Mouse (Mus musculus) liver, embryonic 14.5 days (tissue): Measurements from ENCODE around the gene Gnaq. TPM values are rescaled to one million over a fixed set of nuclear protein-coding genes. Genes with fewer than 3 reads are reported as not detected.
A peak's percentile ranks its signal among the peaks of the same experiment; 100 is the strongest.

Source experiments
- ATAC-seq: fragments of 200-750 bp; cut with Nextera tagmentation; 2 replicates; pipeline ENCODE4 v1.8.0; 2017; ENCODE audit warnings: moderate number of reproducible peaks, mild to moderate bottlenecking, moderate library complexity; ENCODE audit not compliant: insufficient read depth
- DNase-seq, 3 experiments: peaks; one replicate each; pipeline ENCODE4 v3.0.0-alpha.2; 2012 to 2013; ENCODE audit warnings: low read depth in 3 of 3, low spot score in 3 of 3
- H3K27ac ChIP-seq: fragments of 300-500 bp; sonication (generic); 2 replicates; pipeline ENCODE4 v1.5.1; 2014; ENCODE audit warnings: moderate library complexity, mild to moderate bottlenecking, control low read depth, inconsistent platforms
- H3K27me3 ChIP-seq: fragments of 300-500 bp; sonication (generic); 2 replicates; pipeline ENCODE4 v1.6.1; 2014; ENCODE audit warnings: mild to moderate bottlenecking, low read length, moderate library complexity; ENCODE audit not compliant: control insufficient read depth, insufficient read depth
- H3K36me3 ChIP-seq: fragments of 300-500 bp; sonication (generic); replicated peaks from 2 replicates; pipeline ENCODE4 v1.6.1; 2014; ENCODE audit warnings: low read depth; ENCODE audit not compliant: control insufficient read depth, insufficient read depth
- H3K4me1 ChIP-seq, 2 experiments: fragments of 200-500 bp in 1 of 2; fragments of 300-500 bp in 1 of 2; sonication (generic) in 1 of 2; replicated peaks; 2 replicates each; pipeline ENCODE4 v1.6.1; 2012 to 2014; ENCODE audit warnings: antibody characterized with exemption in 1 of 2, inconsistent platforms in 1 of 2, low read length in 1 of 2; ENCODE audit not compliant: control insufficient read depth in 2 of 2, insufficient read depth in 2 of 2
- H3K4me2 ChIP-seq: fragments of 300-500 bp; sonication (generic); 2 replicates; pipeline ENCODE4 v1.6.1; 2014; ENCODE audit warnings: low read depth, mild to moderate bottlenecking, control low read depth, moderate library complexity
- H3K4me3 ChIP-seq, 2 experiments: fragments of 200-500 bp in 1 of 2; fragments of 300-500 bp in 1 of 2; sonication (generic) in 1 of 2; 2 replicates each; pipeline ENCODE4 v1.5.1; 2012 to 2014; ENCODE audit warnings: low read depth in 2 of 2, low read length in 2 of 2, mild to moderate bottlenecking in 2 of 2, control low read depth in 1 of 2, inconsistent platforms in 1 of 2, moderate library complexity in 1 of 2; ENCODE audit not compliant: insufficient read depth in 1 of 2
- H3K9ac ChIP-seq: fragments of 300-500 bp; sonication (generic); replicated peaks from 2 replicates; pipeline ENCODE4 v1.6.1; 2014; ENCODE audit warnings: mild to moderate bottlenecking, control low read depth, moderate library complexity
- H3K9me3 ChIP-seq: fragments of 300-500 bp; sonication (generic); 2 replicates; pipeline ENCODE4 v1.6.1; 2016; ENCODE audit warnings: low read length, mixed read lengths; ENCODE audit not compliant: control insufficient read depth
- CTCF ChIP-seq: IDR thresholded peaks from 2 replicates; pipeline ENCODE4 v1.5.1; 2016; ENCODE audit warnings: antibody characterized with exemption, low read depth, control low read depth
- EP300 ChIP-seq: IDR thresholded peaks from 2 replicates; pipeline ENCODE4 v1.6.1; 2016; ENCODE audit warnings: antibody characterized with exemption, low read depth
- WGBS: fragments of 180-500 bp; shearing (Covaris S2); extraction: QIAGEN DNeasy Blood & Tissue Kit; methylation state at CpG from one replicate; pipeline ENCODE4 v1.1.7; 2014; ENCODE audit not compliant: insufficient replicate concordance; 5-methylcytosine and 5-hydroxymethylcytosine counted together
- polyA plus RNA-seq, 2 experiments: library from polyadenylated mRNA; depleted of rRNA in 1 of 2; stranded (reverse) in 1 of 2; unstranded in 1 of 2; fragments of >200 nt; fragmentation: Nextera tagmentation in 1 of 2; extraction: Ambion mirVana in 1 of 2; gene quantifications; 2 replicates each; pipeline versions ENCODE4 v1.2.1 to v1.2.3; 2012 to 2014

The Gnaq gene
- polyA plus RNA-seq, 2 experiments: 1.7 to 2.7 TPM

GRCm38 (mm10) chr19:16331047-16331446 lies 198.4 kb downstream of the Gnaq start:
- Histone ChIP-seq H3K36me3 (no peaks in the 10 kb centered on the region), H3K27ac (no peak overlapping the region), H3K4me3 (no peak overlapping the region), H3K4me2 (no peak overlapping the region), H3K9ac (no peak overlapping the region), H3K4me1 (peaks cover 0 to 2% of the 10 kb centered on the region in 2 experiments; a peak in 1 of 4 replicates), H3K9me3 (no peaks in the 10 kb centered on the region), H3K27me3 (no peaks in the 10 kb centered on the region)
- ATAC-seq (no peak), DNase-seq (no peak)
- WGBS: 65% methylated on average over 6 of the region's 6 CpGs
- TF ChIP-seq EP300: no peak
- 0 out of 2 replicates have a peak, but pooled peaks have one; percentile 6 for TF ChIP-seq CTCF

DNA sequence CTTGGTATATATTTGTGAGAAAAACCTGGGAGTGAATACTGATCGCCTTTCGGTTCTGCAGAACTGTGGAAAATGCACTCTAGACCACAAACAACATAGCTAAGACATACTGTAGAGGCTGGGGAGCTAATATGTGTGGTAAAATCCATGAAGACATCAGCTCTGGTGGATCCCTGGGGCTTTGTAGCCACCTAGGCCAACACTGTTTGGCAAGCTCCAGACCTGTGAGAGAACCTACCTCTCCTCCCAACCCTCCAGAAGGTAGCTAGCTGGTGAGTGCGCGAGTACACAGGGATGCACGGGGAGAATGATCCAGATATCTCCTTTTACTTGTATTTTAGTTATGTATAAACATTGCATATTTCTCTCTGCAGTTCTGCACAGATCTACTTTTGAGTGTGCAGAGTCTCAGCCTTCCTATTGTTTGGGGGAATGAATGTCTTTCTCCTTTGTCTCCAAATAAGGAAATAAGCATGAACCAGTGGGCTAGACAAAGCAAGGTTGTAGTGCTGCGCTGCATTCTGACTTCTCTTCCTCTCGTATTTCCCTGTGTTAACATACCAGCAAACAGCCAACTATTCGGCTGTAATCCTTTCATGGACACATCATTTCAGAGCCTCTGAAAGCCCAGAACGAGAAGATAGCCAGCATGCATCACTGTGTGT lies 205.4 kb downstream of the Gnaq start:
- no peak for ATAC-seq
- Histone ChIP-seq H3K27me3 (no peaks in the 10 kb centered on the region), H3K27ac (no peak overlapping the region), H3K4me3 (no peak overlapping the region), H3K4me2 (no peak overlapping the region), H3K4me1 (no peaks in the 10 kb centered on the region), H3K9ac (no peak overlapping the region), H3K9me3 (no peaks in the 10 kb centered on the region), H3K36me3 (no peaks in the 10 kb centered on the region)
- WGBS: 56% methylated on average over 9 of the region's 9 CpGs
- no peak for DNase-seq
- TF ChIP-seq CTCF (no peak), EP300 (no peak)

- Histone ChIP-seq H3K9me3 (no peaks in the 10 kb centered on the region), H3K9ac (no peak overlapping the region), H3K27me3 (no peaks in the 10 kb centered on the region), H3K4me2 (no peak overlapping the region), H3K4me3 (no peak overlapping the region), H3K4me1 (no peaks in the 10 kb centered on the region), H3K36me3 (no peaks in the 10 kb centered on the region), H3K27ac (no peak overlapping the region)
- DNase-seq (no peak), ATAC-seq (no peak)
- WGBS: 58% methylated on average over 4 of the region's 4 CpGs
- TF ChIP-seq EP300 (no peak), CTCF (no peak)
Observed at GRCm38 (mm10) chr19:16339954-16340586, 207.4 kb downstream of the Gnaq start.

- no peak for TF ChIP-seq EP300
- peak; percentile 35; the same call in 1 of the 2 replicates for TF ChIP-seq CTCF
- no peaks in the 10 kb centered on the region for H3K4me1 ChIP-seq
- H3K27ac ChIP-seq: no peak overlapping the region
- H3K4me3 ChIP-seq: no peak overlapping the region
- no peak overlapping the region for H3K9ac ChIP-seq
- H3K27me3 ChIP-seq: no peaks in the 10 kb centered on the region
- no peaks in the 10 kb centered on the region for H3K36me3 ChIP-seq
- DNase-seq: no peak
- H3K9me3 ChIP-seq: no peaks in the 10 kb centered on the region
- WGBS: 54% methylated on average over 2 of the region's 2 CpGs
- H3K4me2 ChIP-seq: no peak overlapping the region
- ATAC-seq: no peak
Observed at GRCm38 (mm10) chr19:16342702-16343101, 210.1 kb downstream of the Gnaq start.

DNA sequence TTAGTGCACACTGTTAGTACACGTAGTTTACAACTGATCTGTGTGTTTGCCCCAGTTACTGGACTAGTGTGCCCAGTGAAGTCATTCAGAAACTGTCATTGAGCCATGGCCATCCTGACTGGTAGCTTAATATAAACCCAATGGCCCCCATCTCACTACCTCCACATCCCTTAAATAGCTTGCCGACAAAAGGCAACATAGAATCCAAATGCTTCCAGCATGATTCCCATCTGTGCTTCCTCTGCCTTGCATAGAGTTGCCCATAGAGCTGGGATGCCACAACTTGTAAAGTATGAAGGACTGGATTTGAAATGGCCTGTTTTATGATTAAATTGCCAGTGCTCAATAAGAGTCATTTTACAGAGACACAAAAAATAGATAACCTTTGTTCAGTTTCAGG lies 212.9 kb downstream of the Gnaq start:
- 65% methylated on average over 2 of the region's 2 CpGs for WGBS
- no peak for ATAC-seq
- TF ChIP-seq EP300 (no peak), CTCF (no peak)

More for the DNA sequence above, 212.9 kb downstream of the Gnaq start:
- Histone ChIP-seq H3K4me1 (no peaks in the 10 kb centered on the region), H3K4me2 (no peak overlapping the region), H3K36me3 (no peaks in the 10 kb centered on the region), H3K9ac (no peak overlapping the region), H3K27me3 (no peaks in the 10 kb centered on the region), H3K27ac (no peak overlapping the region), H3K9me3 (no peaks in the 10 kb centered on the region), H3K4me3 (no peak overlapping the region)
- DNase-seq: no peak
